Mouse (Mus musculus) kidney, postnatal 25 days (tissue): ENCODE data around the gene Dip2b.
"Not testable (repeated sequence)": the region's sequence is repeated elsewhere in the genome, so short reads cannot be mapped to it uniquely, and the experiment has no call there.

Experiments
- DNase-seq, 2 experiments: peaks; one replicate each; pipeline ENCODE4 v3.0.0; 2021; ENCODE audit warnings: mixed read lengths in 2 of 2

Gene Dip2b

GRCm38 (mm10) chr15:100227031-100227662 lies 188.7 kb downstream of the Dip2b start:
- peak; percentile 16 to 50 for DNase-seq

DNA sequence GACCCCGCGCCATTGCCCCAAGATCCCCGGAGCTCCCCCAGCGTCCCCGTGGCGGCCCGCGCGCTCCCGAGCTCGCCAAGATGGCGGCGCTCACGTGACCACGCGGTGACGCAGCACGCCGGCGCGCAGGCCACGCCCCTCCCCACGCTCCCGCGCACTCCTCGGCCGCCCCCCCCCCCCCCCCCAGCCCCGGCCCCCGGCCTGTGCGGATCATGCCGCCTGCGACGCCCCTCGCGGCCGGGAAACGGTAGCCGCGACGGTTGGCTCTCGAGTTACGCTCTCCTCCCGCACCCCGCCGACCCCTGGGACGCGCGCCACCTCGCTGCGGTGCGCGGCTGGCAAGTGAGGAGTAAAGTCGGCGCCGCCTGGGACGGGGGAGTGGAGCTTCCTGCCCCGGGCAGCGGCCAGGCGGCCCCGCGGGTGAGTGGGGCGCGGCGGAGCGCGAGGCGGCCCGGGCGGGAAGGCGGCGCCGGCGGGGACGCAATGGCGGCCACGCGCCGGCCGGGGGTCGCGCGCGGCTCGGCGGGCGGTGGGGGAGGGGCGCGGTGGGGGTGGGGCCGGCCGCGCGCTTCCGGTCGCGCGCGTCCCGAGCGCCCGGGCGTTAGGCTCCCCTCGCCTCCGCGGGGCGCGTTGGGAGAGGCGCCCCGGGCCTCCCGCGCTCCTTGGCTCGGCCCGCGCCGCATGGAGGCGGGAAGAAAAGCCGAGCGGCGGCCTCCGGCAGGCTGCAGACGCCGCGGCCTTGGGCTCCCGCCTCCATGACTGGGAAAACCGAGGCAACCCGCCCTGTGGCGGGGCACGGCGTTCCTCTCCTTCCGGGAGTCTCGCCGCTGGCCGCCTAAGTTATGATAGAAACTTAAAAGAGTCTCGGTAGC lies 189.4 kb downstream of the Dip2b start, which contains the start of gene Atf1:
Atf1 (plus strand) TSS at position 157 of the 872 bp plus-strand sequence.
- peak; percentile 94 to 95 for DNase-seq

GRCm38 (mm10) chr15:100228535-100229336 lies 190.3 kb downstream of the Dip2b start:
- no peak for DNase-seq

- no peak for DNase-seq
These were observed 192.2 kb downstream of the Dip2b start for GRCm38 (mm10) chr15:100230655-100231054.

GRCm38 (mm10) chr15:100231616-100232525 lies 193.4 kb downstream of the Dip2b start:
- DNase-seq = peak in 1 of 2 experiments; percentile 42

GRCm38 (mm10) chr15:100235208-100235965 lies 196.9 kb downstream of the Dip2b start:
- DNase-seq = no peak

DNA sequence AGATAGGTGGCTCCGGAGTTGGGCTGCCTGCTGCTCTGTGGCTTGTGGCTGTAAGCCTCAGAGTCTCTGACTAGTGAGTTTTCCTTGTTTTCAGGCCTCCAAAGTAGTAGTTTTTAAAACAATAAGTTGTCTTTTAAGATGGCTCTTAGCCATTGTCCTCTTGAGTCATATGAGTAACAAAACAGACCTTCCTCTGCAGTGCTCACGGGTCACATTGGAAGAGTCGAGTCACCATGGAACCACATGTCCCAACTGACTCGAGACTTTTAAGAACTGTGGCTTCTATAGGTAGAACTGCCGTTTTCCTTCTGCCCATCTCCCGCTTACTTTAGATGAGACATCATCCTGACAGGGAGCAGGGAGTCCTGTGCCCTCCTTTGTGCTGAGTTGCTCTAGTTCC lies 198.5 kb downstream of the Dip2b start:
- DNase-seq = no peak

- no peak for DNase-seq
These were observed 203.3 kb downstream of the Dip2b start for GRCm38 (mm10) chr15:100241780-100242179.

- DNase-seq = no peak
These were observed 207.5 kb downstream of the Dip2b start for GRCm38 (mm10) chr15:100245951-100246350.

DNA sequence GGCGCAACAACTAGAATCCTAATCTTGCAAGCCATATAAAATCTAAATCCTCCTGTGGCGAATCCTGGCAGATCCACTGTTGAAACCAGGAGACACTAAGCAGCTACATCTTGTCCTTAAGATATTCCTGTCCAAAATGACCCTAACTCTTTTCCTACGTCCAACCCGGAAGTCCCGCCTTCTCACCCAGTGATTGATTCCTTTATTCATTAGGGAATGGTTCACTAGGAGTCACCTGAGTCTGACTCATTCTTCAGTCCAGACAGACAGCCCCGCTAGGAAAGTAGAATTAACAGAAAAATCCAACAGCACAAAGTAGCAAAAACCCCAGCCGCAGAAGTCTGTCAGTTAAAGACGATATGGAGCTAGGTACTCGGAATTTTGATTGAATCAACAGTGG lies 208.8 kb downstream of the Dip2b start:
- peak in 1 of 2 experiments; percentile 3 for DNase-seq

DNA sequence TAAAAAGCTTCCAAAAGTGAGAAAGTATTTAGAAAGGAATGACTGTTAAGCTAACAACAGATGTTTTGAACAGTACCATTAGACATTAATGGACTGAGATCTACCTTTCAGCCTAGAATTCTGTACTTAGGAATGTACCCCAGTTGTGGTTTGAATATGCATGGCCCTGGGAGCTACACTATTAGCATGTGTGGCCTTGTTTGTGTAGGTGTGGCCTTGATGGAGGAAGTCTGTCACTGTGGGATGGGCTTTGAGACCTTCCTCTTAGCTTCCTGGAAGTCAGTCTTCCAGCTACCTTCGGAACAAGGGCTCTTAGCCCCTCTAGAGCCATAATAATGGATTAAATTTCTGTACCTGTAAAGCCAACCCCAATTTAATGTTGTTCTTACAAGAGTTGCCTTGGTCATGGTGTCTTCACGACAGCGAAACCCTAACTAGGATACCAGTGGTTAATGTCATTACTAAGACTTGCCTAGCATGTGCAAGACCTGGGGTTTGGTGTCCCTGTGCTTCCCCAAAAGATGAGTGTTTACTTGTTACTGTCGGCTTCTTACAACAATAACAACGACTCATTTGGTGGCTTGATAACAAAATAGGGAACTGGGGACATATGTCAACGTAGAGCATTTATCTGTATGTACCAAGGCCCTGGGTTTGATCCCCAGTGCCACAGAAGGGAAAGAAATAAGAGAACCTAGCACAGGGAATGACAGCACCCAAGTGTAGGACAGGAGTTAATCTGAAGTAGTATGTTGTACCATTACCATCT lies 210.4 kb downstream of the Dip2b start:
- peak in 1 of 2 experiments; percentile 13 for DNase-seq

GRCm38 (mm10) chr15:100251153-100251780 lies 212.8 kb downstream of the Dip2b start:
- peak in 1 of 2 experiments; percentile 15 for DNase-seq

GRCm38 (mm10) chr15:100256386-100256785 lies 217.9 kb downstream of the Dip2b start:
- DNase-seq = no peak

DNA sequence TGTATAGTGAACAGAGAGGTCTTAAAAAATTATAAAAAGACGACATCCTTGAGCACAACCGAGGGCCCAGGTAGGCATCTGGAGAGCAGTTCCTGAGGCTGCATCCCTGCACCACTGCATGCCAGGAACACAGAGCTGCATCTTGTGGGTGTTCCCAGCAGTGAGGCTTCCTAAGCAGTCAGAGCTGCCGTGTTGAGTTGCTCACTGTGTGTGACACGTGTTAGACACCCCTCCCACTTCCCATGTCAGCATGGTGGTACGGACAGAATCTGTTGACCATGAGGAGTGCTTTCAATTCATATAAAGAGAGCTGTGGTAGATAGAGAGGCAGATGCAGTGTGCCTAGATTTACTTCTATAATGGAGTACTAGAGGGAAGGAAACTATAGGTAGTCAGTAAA lies 218.8 kb downstream of the Dip2b start:
- no peak for DNase-seq

DNA sequence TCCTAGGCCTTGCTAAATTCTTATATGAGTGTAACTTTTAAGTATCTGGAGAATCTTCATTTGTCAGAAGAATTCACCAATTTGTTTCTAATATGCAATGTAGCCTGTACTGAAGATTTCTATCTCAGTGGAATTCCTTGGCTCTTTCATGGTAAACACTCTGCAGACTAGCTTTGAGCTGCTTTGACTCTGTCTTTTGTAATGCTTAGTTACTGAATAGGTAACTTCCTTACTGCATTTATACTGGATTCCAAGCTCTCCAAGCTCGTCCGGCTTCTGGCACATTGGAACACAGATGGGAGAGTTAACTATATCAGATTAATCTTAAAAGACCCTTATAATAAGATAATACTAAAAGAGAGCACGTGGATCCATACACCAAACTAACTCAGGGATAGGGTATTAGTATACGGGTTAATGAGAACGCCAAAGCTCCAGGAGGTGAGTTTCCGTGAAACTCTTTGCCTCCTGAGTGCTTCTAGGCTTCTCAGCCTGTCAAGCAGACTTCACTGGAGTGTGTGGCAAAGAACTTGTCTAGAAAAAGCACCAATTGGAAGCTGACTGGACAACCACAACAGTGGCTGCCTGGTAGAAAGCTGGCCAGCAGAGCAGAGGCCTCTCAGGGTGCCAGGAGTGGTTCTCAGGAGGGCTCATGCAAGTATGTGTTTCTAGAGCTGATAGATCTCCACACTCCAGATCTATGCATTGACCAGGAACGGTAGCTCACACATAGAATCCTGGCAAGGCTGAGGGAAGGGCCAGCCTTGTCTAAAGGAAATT lies 220.4 kb downstream of the Dip2b start:
- no peak for DNase-seq

DNA sequence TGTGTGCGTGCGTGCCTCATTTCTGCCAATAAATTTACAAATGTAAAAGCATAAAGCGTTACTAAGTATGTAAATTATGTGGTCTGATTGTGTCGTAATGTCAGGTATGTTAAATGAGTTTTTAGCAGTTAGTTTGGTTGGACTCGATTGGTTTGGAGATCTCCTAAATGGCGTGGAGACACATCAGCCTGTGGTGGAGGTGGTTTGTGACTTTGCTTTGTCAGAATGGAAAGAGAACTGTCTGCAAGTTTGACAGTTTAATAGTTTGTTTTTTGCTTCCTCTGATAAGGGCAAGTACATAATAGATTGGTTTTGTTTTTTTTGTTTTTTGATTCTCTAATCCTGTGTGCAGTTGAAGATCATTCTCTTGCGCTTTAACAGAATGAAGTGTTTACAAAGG lies 221.9 kb downstream of the Dip2b start:
- DNase-seq = not testable (repeated sequence)

DNA sequence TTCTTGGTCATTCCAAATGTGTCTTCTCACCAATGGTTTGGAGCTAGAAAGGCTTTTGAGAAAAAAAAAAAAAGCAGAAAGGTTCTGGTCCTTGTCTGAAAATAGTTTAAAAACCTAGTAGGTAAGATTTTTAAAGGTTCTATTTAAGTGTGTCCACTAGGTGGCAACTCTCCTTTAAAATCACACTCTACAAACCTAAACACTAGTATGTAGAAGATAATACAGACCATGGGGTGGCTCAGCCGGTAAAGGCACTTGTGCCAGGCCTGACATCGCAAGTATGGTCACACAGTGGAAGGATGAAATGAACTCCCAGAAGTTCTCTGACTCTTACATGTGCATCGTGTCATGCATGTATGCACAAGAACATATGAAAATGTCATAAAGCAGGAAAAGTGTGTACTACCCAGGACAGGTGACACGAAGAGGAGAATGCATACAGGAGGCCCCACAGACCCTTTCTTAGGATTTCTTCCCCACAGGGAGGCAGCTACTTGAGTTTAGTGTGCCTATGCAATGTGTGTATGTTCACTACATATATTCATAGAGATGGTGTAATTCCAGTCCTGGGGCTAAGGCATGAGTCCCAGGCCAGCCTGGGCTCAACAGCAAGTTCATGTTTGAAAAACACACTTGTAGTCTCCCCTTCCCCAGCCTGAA lies 224.9 kb downstream of the Dip2b start:
- no peak for DNase-seq

DNA sequence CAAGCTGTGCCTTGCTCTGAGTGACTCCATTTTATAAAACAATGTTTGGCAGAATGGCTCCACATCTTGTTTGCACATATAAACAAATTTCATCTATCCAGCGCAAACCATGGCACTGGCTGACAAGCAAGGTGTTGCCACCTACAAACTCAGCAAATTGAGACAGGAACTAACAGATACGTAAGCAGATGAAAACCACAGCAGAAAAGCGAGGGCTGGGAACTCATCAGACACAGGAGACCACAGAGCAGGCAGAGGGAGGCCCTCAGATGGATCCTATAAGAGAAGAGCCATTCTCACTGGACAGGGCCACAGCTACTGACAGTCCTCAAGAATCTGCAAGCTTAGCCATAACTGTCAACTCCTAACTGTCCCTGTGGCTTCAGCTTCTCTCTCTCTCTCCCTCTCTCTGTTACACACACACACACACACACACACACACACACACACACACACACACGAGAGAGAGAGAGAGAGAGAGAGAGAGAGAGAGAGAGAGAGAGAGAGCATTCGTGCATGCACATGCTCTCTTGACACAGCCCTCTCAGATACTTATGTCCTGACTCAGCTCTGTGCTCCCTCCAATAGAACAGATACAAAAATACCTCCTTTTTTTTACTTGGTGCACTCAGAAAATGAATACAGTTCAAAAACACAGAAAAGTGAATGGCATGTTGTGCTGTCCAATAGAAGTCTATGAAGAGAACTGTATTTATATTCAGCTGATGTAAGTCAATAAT lies 227.3 kb downstream of the Dip2b start:
- DNase-seq = no peak
